Mouse (Mus musculus) spleen, postnatal 10 days (tissue): Measurements from ENCODE around the gene Mllt10.
A peak's percentile ranks its signal among the peaks of the same experiment; 100 is the strongest.

ENCODE experiments used
- DNase-seq, 2 experiments: peaks; one replicate each; pipeline ENCODE4 v3.0.0; 2021 to 2022; ENCODE audit warnings: low spot score in 2 of 2

The Mllt10 gene

DNA sequence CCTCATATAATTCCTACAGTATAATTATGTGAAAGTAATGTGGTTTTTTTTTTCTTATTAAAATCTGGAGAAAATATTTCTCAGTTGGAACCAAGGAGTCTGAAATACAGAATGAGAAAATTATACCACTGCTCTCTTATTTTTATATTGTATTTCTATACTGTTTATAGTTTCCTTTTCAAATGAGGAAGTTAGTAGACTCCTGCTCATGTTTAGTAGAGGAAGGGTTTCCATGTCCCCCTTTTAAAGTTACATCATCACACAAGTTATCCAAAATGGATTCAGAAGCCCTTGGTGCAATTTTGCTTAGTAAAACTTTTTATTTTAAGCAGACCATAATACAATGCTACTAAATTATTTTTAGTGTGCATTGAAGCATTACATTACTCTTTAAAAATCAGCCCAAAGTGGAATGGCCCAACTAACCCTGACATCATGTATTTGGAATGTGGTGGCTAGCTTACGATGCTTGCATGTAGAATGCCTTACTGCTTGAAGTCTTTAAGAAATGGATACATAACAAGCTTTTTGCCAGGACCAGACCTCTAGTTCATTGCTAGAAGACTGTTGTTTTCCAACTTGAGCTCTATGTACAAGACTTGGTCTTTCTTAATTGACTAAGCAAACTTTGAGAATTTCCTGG, 146.9 kb downstream of the Mllt10 start:
- DNase-seq, result no peak

DNA sequence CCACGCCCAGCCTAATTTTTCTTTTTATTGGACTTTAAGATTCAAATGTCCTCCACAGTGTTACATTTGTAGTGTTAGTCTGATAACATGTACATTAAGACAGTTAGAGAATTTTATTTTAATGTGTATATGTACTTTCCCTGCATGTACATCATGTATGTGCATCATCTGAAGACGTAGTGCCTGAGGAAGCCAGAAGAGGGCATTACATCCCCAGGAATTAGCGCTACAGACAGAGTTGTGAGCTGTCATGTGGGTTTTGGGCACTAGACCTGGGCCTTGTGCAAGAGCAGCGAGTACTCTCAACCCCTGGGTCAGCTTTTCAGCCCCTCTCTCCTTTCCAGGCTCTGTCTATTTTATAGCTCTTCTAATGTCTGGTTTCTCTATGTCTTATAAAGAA, 147.9 kb downstream of the Mllt10 start:
- DNase-seq, result no peak

DNA sequence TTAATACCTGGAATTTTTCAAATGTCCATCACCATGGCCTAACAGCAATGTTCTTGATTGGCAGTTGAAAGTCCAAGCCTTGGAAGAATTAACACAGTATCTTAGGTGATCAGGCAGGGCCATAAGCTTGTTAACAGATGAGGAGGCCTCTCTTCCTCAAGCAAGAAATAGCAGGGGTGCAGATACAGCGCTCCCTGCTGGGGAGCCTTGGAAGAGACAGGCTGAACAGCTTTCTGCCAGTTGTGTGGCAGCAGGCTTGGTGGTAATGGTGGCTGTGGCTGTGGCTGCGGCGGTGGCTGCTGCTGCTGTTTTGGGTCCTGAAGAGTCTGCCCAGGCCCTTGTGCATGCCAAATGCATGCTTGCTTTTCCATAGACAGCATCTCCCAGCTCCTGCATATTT, 150.1 kb downstream of the Mllt10 start:
- DNase-seq, result peak; percentile 43 to 72

DNA sequence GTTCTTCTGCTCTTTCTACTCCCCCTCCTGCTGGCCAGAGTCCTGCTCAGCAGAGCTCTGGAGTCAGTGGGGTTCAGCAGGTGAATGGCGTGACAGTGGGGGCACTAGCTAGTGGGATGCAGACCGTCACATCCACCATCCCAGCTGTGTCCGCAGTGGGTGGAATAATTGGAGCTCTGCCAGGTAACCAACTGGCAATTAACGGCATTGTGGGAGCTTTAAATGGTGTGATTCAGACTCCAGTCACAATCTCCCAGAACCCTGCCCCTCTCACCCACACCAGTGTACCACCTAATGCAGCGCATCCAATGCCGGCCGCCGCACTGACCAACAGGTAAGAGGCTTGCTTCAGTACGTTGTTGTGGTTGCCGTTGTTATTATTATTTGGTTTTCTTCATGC, 151.8 kb downstream of the Mllt10 start:
- no peak for DNase-seq

DNA sequence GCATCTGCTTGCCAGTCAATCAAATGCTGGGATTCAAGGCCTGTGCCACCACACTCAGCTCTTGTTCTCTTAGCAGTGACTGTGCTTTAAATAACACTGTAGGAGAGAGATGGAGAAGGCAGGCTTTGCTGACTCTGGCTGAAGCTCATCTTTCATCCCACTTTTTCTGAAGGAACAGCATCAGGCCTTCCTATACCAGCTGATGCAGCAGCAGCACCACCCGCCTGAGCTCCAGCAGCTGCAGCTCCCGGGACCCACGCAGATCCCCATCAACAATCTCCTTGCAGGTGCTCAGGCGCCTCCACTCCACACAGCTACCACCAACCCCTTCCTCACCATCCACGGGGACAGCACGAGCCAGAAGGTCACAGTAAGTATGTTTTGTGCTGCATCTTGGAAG, 153.5 kb downstream of the Mllt10 start:
- DNase-seq, result no peak

DNA sequence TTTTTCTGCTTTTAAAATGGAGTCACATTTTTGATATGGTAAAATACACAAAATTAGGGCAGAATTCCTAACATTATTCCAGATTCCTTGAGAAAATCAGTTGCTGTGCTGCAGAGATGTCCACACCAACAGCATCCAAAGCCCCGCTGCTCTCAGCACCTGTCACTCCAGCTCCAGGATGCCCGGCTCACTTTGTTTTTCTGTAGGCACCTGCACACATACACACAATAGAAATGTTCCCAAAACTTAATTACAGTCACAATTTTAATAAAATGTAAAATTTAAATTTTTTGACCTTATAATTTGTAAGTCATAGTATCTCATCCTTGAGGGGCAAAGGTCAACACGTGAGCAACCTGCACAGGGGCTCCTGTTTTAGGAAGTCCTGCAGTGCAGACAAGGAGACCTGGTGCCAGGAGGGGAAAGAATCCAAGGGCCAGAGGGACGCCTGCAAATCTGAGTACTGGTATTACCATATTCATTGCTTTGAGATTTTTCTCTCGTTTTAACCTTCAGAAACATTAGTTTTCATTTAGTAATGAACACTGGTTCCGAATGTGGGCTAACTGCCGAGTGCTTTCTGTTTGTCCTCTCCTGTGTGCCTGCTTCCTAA, 154.3 kb downstream of the Mllt10 start:
- no peak for DNase-seq

DNA sequence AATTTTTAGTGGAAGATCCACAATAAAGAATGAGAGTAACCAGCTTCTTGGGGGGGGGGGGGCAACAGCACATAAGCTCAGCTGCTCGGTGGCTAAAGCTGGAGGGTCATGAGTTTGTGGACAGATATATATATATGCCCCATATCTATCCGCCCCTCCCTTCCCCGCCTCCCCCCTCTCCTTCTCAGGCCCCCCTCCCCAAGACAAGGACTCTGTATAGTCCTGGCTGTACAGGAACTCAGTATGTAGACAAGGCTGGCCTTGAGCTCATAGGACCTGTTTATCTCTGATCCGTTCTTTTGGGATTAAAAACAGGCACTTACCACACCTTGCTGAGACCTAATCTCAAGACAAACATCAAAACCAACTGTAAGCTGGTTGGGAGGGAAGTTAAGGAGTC, 154.9 kb downstream of the Mllt10 start:
- DNase-seq, result no peak

DNA sequence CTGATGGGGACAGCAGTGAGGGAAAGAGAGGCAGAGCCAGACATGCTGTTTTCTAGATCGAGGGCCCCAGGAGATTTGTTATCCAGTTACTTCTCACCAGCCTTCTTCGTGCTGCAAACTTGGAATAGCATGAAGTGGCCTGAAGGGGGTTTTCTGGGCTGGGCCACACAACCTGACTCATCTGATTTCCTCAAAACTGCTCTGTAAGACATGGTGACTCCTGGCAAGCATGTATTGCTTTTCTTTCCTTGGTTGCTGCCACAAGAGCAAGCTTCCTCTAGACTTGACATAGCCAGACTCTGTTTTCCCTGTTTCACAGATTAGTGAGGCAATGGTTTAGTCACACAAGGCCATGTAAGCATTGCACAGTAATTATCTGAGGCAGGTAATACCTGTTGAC, 159.0 kb downstream of the Mllt10 start:
- no peak for DNase-seq

DNA sequence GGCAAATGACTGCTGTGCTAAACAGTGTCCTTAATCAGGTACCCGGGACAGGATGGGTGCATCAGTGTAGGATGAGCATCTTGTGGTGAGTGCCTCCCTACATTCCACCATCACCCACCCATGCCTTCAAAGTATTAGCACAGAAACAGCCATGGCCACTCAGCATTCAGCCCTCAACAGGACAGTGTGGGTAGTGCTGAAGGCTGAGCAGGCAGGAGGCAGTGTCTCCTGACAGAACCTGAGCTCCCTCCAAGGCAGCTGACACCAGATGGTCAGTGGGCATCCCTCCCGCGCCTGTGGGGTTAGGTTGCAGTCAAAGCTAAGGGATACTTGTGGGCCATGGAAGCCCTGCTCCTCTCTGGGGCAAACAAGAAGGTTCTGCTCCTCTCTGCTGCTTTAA, 162.8 kb downstream of the Mllt10 start:
- DNase-seq, result no peak

DNA sequence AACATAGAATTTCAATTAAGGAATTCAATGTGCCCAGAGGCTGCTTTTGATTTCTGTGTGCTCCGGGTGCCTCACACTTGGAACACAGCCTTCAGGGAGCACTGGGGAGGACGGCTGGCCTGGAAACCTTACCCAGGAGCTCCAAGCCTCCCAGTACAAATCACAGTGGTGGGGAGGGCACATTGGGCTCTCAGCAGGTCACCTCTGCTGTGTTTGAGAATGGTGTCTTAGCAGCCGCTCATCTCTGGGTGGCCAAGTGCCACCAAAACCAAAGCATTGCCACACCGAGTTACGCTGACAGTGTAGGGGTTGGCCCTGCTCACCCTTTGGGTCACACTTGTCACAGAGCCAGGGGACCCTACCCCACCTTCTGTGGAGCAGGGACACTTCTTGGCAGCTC, 163.5 kb downstream of the Mllt10 start:
- DNase-seq, result no peak

DNA sequence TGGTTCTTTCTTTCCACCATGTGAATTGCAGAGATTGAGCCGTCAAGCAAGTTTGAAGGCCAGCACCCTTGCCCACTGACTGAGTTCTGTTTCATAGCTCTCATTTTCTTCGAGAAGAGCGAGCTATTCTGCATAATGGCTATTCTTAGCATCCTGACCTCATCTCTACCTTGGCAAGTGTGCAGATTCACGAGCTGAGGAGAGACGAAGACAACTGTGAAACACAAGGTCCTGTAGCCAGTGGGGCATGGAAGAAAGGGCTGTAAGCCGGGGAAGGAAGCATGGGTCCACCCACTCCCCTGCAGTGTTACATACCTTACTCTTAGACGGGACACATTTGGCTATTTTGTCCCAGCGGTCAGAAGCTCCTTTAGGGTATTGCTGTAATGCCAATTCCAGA, 164.1 kb downstream of the Mllt10 start:
- DNase-seq, result no peak

DNA sequence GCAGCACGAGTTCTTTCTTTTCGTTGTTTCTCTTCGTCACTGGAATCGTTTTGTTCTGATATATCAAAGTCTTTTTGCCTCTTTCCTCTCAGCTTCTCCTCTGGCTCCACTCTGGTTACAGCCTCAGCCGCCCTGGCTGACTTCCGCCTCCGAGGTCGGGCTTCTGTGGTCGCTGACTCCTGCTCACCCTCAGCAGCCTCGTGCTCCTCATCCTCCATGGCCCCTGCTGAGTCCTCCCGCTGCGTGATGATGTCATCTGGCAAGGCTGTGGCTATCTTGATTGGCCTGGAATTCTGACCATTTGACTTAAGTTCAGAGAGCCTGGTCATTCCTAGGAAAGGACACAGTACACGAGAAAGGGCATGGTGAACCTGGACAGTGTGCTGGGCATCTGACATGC, 164.5 kb downstream of the Mllt10 start:
- no peak for DNase-seq

DNA sequence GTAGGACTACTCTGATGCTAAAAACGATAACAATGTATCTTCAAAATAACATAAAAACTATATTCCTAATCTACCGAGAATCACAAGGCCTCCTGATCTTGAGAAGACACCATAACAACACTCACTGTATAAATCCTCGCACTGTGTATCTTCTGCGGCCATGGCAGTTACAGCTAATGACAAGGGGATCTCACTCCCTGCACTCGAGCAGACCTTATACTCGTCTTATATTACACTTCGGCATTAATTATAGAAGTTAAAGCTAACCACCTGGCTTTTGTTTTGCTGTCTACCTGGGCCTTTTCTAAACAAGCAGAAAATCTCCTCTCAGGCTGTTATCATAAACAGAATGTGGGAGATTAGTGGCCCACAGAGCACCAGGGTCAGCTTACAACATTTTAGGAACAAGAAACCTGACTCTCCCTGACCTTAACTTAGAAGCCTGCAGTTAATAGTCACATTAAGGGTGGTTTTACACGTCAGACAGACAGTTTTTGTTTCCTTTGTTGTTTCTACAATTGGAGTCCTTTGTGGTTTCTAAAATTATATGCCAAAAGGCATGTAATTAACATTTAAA, 173.5 kb downstream of the Mllt10 start:
- no peak for DNase-seq

DNA sequence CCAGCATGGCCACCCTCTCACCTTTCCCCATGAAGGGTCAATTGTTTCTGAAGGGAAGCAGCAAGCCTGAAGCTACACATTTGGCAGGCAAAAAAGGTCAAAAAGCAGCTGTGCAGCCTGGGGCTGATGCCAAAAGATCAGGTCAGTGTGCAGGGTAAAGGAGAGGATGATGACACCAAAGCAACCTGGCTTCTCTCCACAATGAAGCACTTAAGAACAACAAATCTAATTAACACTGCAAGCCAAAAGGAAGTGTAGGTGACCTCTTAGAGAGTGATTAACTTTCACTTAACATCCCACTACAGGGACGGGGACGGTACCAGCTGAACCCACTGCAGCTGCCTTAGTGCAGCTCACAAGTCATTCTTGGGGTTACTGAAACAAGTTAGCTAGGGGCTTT, 174.2 kb downstream of the Mllt10 start:
- no peak for DNase-seq

DNA sequence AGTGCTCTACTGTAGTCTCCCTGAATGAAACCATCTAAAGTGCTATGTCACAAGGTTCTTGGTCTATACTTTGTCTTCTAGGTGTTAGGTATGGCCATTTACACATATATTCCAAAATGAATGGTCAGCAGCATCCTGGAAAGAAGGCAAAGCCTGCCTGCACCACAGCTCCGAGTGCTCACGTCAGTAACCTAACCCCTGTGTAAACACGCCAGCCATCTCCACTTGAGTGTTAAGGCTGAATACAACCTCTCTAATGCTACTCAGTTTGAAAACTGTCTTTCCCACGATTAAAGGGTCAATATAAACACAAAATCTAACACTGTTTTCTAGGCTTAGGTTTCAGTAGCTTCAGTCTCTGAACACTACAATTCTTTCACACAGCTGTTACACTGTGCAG, 176.1 kb downstream of the Mllt10 start:
- DNase-seq, result no peak

DNA sequence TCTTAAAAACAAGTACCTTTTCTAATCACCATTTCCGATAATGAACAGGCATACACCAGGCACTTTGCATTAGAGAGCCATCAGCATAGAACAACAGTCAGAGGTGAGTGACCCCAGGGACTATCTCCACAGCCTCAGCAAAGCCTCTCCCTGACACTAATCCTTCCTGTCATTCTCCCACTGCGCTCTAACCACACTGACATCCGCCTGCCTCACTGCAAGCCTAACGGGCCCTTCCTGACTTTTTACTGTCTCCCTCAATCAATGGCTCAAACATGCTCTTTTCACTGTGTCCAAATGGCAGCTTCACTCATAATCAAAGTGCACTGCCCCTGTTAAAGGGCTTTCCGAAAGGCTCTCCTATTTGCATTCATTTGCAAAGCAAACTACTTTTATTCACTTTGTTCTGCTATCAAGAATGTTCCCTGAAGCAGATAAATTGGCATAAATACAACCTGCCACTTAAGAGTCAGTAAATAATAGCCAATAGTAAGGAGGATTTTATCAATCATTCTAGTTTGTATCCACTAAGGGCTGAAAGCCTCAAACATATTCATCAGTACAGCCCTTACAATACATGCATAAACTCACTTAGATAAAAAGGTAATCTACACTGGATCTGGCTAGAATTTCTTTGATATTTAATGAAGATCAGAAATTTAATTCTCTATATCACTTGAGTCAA, 178.0 kb downstream of the Mllt10 start:
- no peak for DNase-seq

DNA sequence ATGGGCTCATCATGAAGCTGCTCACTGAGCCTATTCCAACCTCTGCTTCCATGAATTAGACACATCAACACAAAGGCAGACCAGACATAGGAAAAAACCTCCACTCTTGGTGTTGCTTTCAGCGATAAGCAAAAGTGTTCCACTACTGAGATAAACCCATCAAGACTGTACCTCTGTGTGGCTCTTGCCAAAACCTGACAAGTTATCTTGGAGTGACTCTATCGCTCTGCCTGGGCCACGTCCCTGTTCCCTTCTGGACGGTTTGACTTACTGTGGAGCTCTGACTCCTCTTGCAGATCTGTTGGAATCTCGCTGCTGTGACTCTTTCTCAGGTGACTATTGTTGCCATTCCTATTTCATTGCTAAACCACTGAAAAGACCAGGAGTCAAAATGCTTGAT, 180.5 kb downstream of the Mllt10 start:
- no peak for DNase-seq

DNA sequence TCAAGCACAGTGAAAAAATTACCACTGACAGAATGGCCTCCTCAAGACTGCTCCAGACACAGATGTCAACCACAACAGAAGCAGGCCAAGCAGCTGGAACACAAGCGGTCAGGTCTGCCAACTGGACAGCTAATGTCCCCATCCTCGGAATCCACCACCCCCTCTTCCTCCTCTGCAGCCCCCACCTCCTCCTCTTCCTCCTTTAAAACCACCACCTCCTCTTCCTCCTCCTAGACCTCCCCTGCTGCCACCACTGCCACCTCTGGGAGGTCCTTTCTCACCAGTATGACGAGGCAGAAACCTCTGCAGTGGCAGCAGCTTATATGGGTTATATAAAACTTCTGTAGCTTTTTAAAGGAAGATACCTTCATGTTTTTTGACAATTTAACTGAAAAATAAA, 194.2 kb downstream of the Mllt10 start:
- DNase-seq, result no peak
